Mouse (Mus musculus) erythroblast, adult 5-6 weeks (primary cell): ENCODE results near the gene Map2k2. TPM values are rescaled to one million over a fixed set of nuclear protein-coding genes. Genes with fewer than 3 reads are reported as not detected.

Experiments
- ATAC-seq: replicated peaks from 2 replicates; pipeline ENCODE4 v1.8.0; 2016; ENCODE audit warnings: moderate number of reproducible peaks, mild to moderate bottlenecking, moderate TSS enrichment, inconsistent platforms; ENCODE audit not compliant: poor library complexity, low FRiP score, severe bottlenecking
- total RNA-seq, 2 experiments: library from RNA; stranded (forward) in 1 of 2; stranded (reverse) in 1 of 2; fragments of 150-400 nt in 1 of 2; fragments of 200-764, 138-1000 nt in 1 of 2; gene quantifications; 2 replicates each; pipeline versions ENCODE4 v1.2.3 to v1.2.4; 2015 to 2017; ENCODE audit warnings: low replicate concordance in 2 of 2

Map2k2 gene
- total RNA-seq, 2 experiments from 2014 or later: 31.5 to 34.2 TPM

GRCm38 (mm10) chr10:81092465-81093250, 13.1 kb upstream of the Map2k2 start:
- no peak for ATAC-seq

GRCm38 (mm10) chr10:81094931-81095678, 10.6 kb upstream of the Map2k2 start:
- ATAC-seq: peak; percentile 32; the same call in 1 of the 2 replicates

- ATAC-seq: peak; percentile 65
Observed at GRCm38 (mm10) chr10:81106113-81106721, 502 bp downstream of the Map2k2 start.

- no peak for ATAC-seq
Observed at GRCm38 (mm10) chr10:81112946-81113345, 7.2 kb downstream of the Map2k2 start.

GRCm38 (mm10) chr10:81119625-81120024, 13.9 kb downstream of the Map2k2 start:
- no peak for ATAC-seq

GRCm38 (mm10) chr10:81120650-81121049, 14.9 kb downstream of the Map2k2 start:
- no peak for ATAC-seq

- ATAC-seq: no peak
Observed at GRCm38 (mm10) chr10:81122889-81123288, 17.2 kb downstream of the Map2k2 start.

GRCm38 (mm10) chr10:81123500-81123899, 17.8 kb downstream of the Map2k2 start:
- no peak for ATAC-seq

GRCm38 (mm10) chr10:81134181-81134587, 28.5 kb downstream of the Map2k2 start:
- ATAC-seq: peak; percentile 42

GRCm38 (mm10) chr10:81134966-81135681, 29.4 kb downstream of the Map2k2 start, which contains the start of gene Zbtb7a:
Gene Zbtb7a (plus strand): TSS chr10:81135220.
- ATAC-seq: peak; percentile 10

- ATAC-seq: peak; percentile 4; the same call in 1 of the 2 replicates
Observed at GRCm38 (mm10) chr10:81135831-81136705, 30.4 kb downstream of the Map2k2 start.

GRCm38 (mm10) chr10:81136706-81137231, 31.1 kb downstream of the Map2k2 start:
- ATAC-seq: no peak

- peak; percentile 75 for ATAC-seq
Observed at GRCm38 (mm10) chr10:81137252-81138130, 31.8 kb downstream of the Map2k2 start.

- no peak for ATAC-seq
Observed at GRCm38 (mm10) chr10:81138131-81138782, 32.5 kb downstream of the Map2k2 start.

- no peak for ATAC-seq
Observed at GRCm38 (mm10) chr10:81138821-81139528, 33.3 kb downstream of the Map2k2 start.

GRCm38 (mm10) chr10:81139529-81139846, 33.8 kb downstream of the Map2k2 start:
- ATAC-seq: no peak

- no peak for ATAC-seq
Observed at GRCm38 (mm10) chr10:81140005-81140404, 34.3 kb downstream of the Map2k2 start.
